Mouse (Mus musculus): ENCODE data around the gene Lcn3.
"Not testable (repeated sequence)": the region's sequence is repeated elsewhere in the genome, so short reads cannot be mapped to it uniquely, and the experiment has no call there.

The Lcn3 gene

GRCm38 (mm10) chr2:25765269-25765668 lies at the start of gene Lcn3:
Gene Lcn3, plus strand, starts transcription at chr2:25765569.
- no peak for DNase-seq (ENCODE audit: low spot score in 2 of 2)

- DNase-seq (ENCODE audit: low spot score in 2 of 2): no peak
Measured at GRCm38 (mm10) chr2:25717222-25717621, 48.1 kb upstream of the Lcn3 start.

- DNase-seq (ENCODE audit: low spot score in 2 of 2): no peak
Measured at GRCm38 (mm10) chr2:25733199-25733930, 32.0 kb upstream of the Lcn3 start.

- DNase-seq (ENCODE audit: low spot score in 2 of 2): not testable (repeated sequence)
Measured at GRCm38 (mm10) chr2:25736709-25737108, 28.7 kb upstream of the Lcn3 start, which contains the start of gene Obp2b. Gene Obp2b, plus strand, starts transcription at chr2:25737009.

- DNase-seq (ENCODE audit: low spot score in 2 of 2): no peak
Measured at GRCm38 (mm10) chr2:25741671-25742070, 23.7 kb upstream of the Lcn3 start.

GRCm38 (mm10) chr2:25754201-25754600 lies 11.2 kb upstream of the Lcn3 start:
- DNase-seq (ENCODE audit: low spot score in 2 of 2): no peak

- no peak for DNase-seq (ENCODE audit: low spot score in 2 of 2)
Measured at GRCm38 (mm10) chr2:25758064-25758625, 7.2 kb upstream of the Lcn3 start.

GRCm38 (mm10) chr2:25767764-25768163 lies 2.4 kb downstream of the Lcn3 start:
- DNase-seq (ENCODE audit: low spot score in 2 of 2): no peak

- DNase-seq (ENCODE audit: low spot score in 2 of 2): no peak
Measured at GRCm38 (mm10) chr2:25773507-25773906, 8.1 kb downstream of the Lcn3 start.

- DNase-seq (ENCODE audit: low spot score in 2 of 2): no peak
Measured at GRCm38 (mm10) chr2:25774640-25775039, 9.3 kb downstream of the Lcn3 start.

- DNase-seq (ENCODE audit: low spot score in 2 of 2): no peak
Measured at GRCm38 (mm10) chr2:25775991-25776390, 10.6 kb downstream of the Lcn3 start.

- no peak for DNase-seq (ENCODE audit: low spot score in 2 of 2)
Measured at GRCm38 (mm10) chr2:25776717-25777116, 11.3 kb downstream of the Lcn3 start, which contains the start of gene Lcn11. Gene Lcn11, plus strand, starts transcription at chr2:25777017.

GRCm38 (mm10) chr2:25779076-25779475 lies 13.7 kb downstream of the Lcn3 start:
- DNase-seq (ENCODE audit: low spot score in 2 of 2): no peak

- no peak for DNase-seq (ENCODE audit: low spot score in 2 of 2)
Measured at GRCm38 (mm10) chr2:25780921-25781320, 15.6 kb downstream of the Lcn3 start.

GRCm38 (mm10) chr2:25781957-25782356 lies 16.6 kb downstream of the Lcn3 start, which contains the start of gene Gm13539:
Gene Gm13539, plus strand, starts transcription at chr2:25782257.
- DNase-seq (ENCODE audit: low spot score in 2 of 2): no peak

- DNase-seq (ENCODE audit: low spot score in 2 of 2): no peak
Measured at GRCm38 (mm10) chr2:25785573-25786322, 20.4 kb downstream of the Lcn3 start.

- no peak for DNase-seq (ENCODE audit: low spot score in 2 of 2)
Measured at GRCm38 (mm10) chr2:25789092-25789491, 23.7 kb downstream of the Lcn3 start.

- no peak for DNase-seq (ENCODE audit: low spot score in 2 of 2)
Measured at GRCm38 (mm10) chr2:25797635-25798034, 32.3 kb downstream of the Lcn3 start.

GRCm38 (mm10) chr2:25798065-25798464 lies 32.7 kb downstream of the Lcn3 start:
- no peak for DNase-seq (ENCODE audit: low spot score in 2 of 2)

- no peak for DNase-seq (ENCODE audit: low spot score in 2 of 2)
Measured at GRCm38 (mm10) chr2:25811711-25812110, 46.3 kb downstream of the Lcn3 start.

- DNase-seq (ENCODE audit: low spot score in 2 of 2): no peak
Measured at GRCm38 (mm10) chr2:25813364-25813763, 48.0 kb downstream of the Lcn3 start.

GRCm38 (mm10) chr2:25815748-25816147 lies 50.4 kb downstream of the Lcn3 start, which contains the start of gene Glt6d1:
Gene Glt6d1, minus strand, starts transcription at chr2:25815848.
- not testable (repeated sequence) for DNase-seq (ENCODE audit: low spot score in 2 of 2)
